Mouse (Mus musculus) bone marrow macrophage, adult 2 months (primary cell): ENCODE measurements around the gene Fam117b. TPM values are rescaled to one million over a fixed set of nuclear protein-coding genes. Genes with fewer than 3 reads are reported as not detected.

ENCODE experiments used
- H3K27ac ChIP-seq: 2 replicates; pipeline ENCODE4 v1.5.1; 2012; ENCODE audit warnings: low read depth, low read length; ENCODE audit not compliant: insufficient read depth
- H3K4me1 ChIP-seq: 2 replicates; pipeline ENCODE4 v1.6.1; 2012; ENCODE audit warnings: low read length; ENCODE audit not compliant: control insufficient read depth, insufficient read depth
- H3K4me3 ChIP-seq: 2 replicates; pipeline ENCODE4 v1.5.1; 2012; ENCODE audit warnings: mild to moderate bottlenecking, low read length, moderate library complexity; ENCODE audit not compliant: insufficient read depth
- CTCF ChIP-seq: IDR thresholded peaks from 2 replicates; pipeline ENCODE4 v1.5.1; 2012; ENCODE audit warnings: low read depth, mild to moderate bottlenecking, low read length, moderate library complexity
- POLR2A ChIP-seq: IDR thresholded peaks from 2 replicates; pipeline ENCODE4 v1.6.1; 2012; ENCODE audit warnings: mild to moderate bottlenecking, low read depth, low read length, borderline replicate concordance
- polyA plus RNA-seq: library from polyadenylated mRNA; stranded (reverse); fragments of >200 nt; gene quantifications from 2 replicates; pipeline ENCODE4 v1.2.4, GENCODE M21; 2012; ENCODE audit not compliant: missing spikeins, insufficient read depth, insufficient read length

Fam117b gene
- 29.2 and 31.6 TPM in 2 replicates for polyA plus RNA-seq

DNA sequence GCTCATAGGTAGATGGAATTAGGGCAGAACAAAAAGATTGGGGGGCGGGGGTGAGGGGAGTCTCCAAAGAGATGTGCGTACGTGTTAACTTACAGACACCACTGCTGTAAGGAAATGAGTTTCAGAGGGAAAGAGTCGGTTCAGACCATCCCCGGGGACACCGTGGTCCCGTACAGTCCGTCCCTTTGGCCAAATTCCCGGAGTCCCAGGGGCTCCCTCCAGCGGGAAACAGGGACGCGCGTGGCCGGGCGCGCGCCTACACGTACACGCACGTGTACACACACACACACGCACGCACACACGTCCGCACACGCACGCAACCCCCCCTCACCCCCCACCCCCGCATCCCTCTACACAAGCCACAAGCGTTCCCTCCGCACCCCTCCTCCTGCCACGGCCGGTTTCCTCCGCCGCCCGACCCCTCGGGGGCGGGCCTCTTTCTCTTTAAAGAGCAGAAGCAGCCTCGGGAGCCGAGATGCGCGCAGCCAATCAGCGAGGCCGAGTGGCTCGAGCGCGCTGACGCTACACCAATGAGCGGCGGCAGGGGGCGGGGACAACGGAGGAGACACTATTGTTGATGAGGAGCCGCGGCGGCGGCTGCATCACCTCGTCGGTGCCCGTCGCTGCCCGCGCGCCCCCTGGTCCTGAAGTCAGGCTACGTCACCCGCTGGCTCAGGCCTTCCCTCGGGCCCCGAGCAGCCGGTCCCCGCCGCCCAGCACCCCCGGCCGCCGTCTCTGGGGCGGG is at the start of gene Fam117b:
Fam117b (plus strand) TSS at position 594 of the 745 bp plus-strand sequence.
- TF ChIP-seq POLR2A (no peak), CTCF (no peak)
- H3K4me3 ChIP-seq, result peak within 1 kb of the TSS; percentile 95
- peak within 1 kb of the TSS; percentile 84 for H3K27ac ChIP-seq
- peaks cover 22% of the 10 kb centered on the region for H3K4me1 ChIP-seq

DNA sequence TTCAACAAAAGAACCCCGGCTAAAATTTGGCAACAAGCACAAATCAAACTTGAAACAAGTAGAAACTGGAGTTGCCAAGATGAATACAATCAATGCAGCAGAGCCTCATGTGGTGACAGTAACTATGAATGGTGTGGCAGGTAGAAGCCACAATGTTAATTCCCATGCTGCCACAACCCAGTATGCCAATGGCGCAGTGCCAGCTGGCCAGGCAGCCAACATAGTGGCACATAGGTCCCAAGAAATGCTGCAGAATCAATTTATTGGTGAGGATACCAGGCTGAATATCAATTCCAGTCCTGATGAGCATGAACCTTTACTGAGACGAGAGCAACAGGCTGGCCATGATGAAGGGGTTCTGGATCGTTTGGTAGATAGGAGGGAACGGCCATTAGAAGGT is 44.8 kb upstream of the Fam117b start:
- Histone ChIP-seq H3K4me1 (no peaks in the 10 kb centered on the region), H3K4me3 (no peak overlapping the region), H3K27ac (no peak overlapping the region)
- TF ChIP-seq POLR2A, result no peak
- no peak for TF ChIP-seq CTCF

DNA sequence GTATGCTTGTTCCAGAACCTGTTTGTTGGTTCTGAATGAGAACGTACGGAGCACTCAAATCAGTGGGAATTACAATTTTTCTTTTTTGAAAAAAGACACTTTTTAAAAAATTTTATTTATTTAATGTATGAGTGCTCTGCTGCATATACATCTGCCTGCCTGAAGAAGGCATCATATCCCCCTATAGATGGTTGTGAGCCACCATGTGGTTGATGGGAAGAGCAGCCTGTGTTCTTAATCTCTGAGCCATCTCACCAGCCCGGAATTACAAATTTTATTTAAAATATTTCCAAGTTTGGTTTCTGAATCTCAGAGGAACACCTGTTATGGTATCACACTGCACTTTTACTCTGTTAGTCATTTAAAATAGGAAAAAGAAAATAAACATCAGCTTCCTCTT is 38.8 kb upstream of the Fam117b start:
- Histone ChIP-seq H3K27ac (no peak overlapping the region), H3K4me1 (no peaks in the 10 kb centered on the region), H3K4me3 (no peak overlapping the region)
- TF ChIP-seq CTCF (no peak), POLR2A (no peak)

DNA sequence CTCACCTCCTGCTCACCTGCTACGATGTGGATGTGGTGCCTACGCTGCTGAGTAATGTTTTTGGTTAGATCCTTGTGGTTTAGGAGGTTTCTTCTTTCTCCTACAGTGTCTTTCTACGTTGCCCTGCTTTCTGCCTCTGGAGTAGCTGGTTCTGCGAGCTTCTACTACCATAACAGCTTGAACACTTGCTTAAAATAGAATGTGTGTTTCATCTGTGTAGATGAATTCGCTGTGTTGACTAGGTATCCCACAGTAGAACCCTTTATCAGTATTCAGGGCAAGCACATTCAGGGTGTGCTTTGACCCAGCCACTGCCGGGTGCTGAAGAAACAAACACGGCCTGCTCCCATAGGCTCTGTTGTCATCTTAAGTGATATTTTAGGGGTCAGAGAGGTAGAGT is 34.7 kb upstream of the Fam117b start:
- H3K4me3 ChIP-seq, result no peak overlapping the region
- H3K4me1 ChIP-seq, result peaks cover 5% of the 10 kb centered on the region
- no peak for TF ChIP-seq POLR2A
- TF ChIP-seq CTCF, result no peak
- H3K27ac ChIP-seq, result no peak overlapping the region

DNA sequence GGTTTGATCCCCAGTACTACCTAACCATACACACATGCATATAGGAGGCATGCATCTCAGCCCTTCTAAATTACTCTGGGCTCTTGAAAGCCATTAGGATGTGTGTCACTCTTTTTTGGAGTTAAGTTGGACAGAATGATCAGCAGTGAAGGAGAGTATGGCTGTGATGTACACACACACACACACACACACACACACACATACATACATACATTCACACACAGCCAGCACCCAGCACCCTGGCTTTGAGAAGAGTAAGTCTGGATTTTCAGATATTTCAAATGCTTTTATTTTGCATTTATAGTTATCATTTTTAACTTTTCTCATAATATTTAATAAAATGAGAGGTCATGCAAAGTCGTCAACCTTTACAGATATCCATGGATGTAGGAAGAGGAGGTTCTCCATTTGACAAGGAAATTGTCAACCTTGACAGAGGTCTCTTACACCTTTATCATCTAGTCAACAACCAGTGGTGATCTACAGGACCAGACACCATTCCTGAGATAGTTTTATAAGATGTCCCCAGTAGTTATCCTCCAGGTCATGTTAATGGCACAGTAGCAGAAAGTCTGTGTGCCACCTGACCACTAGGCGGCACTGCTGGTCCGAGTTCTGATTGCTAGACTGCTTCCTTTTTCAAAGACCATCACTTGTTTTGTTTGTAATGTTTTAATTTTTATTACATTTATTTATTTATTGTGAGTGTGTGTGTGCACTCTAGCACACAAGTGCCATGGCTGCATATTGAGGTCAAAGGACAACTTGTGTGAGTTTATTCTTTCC is 29.3 kb upstream of the Fam117b start:
- Histone ChIP-seq H3K4me3 (no peak overlapping the region), H3K4me1 (peaks cover 5% of the 10 kb centered on the region), H3K27ac (no peak overlapping the region)
- TF ChIP-seq POLR2A, result no peak
- TF ChIP-seq CTCF, result peak; percentile 89

DNA sequence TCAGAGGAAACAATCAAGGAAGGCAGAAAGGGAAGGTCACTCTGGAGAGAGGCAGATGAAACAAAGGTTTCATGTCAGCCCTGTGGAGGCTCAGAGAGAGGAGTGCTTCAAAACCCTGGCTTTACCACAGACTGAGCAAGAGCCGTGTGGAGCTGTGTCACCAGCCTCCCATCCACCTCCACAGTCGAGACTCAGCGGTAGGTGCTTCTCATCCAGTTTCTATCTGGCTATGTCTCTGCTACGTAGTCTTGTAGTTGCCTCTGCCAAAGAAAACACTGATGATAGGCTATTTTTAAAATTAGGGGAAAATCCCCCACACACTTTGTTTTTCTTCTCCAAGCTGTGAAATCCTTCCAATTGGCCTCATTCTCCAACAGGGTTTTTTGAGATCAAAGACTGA is 25.9 kb upstream of the Fam117b start:
- Histone ChIP-seq H3K4me1 (no peaks in the 10 kb centered on the region), H3K4me3 (no peak overlapping the region), H3K27ac (no peak overlapping the region)
- TF ChIP-seq POLR2A (no peak), CTCF (no peak)

DNA sequence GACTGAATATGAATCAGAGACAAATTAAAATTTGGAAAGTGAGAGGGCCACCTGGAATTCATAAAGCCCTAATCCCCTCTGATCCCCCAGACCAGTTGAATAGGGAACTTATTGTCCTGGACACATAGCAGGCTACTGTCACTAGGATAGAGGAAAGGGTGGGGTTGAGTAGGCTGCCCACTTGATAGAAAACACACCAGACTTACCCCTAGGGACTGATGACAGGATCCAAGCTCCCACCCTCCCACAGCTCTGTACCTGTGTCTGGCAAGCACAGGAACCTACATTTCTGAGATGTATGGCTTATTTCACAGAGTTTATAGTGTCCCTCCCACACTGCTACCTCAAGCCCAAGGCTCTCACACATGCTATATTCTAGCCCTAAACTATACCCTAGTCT is 24.8 kb upstream of the Fam117b start:
- no peak for TF ChIP-seq CTCF
- no peak for TF ChIP-seq POLR2A
- Histone ChIP-seq H3K27ac (no peak overlapping the region), H3K4me1 (no peaks in the 10 kb centered on the region), H3K4me3 (no peak overlapping the region)

DNA sequence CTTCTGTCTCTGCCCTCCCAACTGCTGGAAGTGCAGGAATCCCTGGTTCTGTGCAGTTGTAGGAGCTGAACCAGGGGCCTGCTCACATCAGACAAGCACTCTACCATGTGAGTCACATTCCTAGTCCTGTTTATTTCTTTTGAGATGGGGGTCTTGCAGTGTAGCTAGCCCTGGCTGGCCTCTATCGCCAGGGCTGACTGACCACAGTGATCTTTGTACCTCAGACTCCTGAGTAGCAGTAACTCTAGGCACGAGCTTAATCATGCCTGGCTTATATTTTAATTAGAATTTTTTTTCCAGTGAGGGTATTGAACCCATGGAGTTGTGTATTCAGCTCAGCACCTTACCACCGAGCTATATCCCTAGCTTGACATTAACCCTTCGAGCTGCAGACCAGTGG is 21.6 kb upstream of the Fam117b start:
- Histone ChIP-seq H3K27ac (no peak overlapping the region), H3K4me1 (peaks cover 14% of the 10 kb centered on the region), H3K4me3 (no peak overlapping the region)
- TF ChIP-seq POLR2A (no peak), CTCF (no peak)

DNA sequence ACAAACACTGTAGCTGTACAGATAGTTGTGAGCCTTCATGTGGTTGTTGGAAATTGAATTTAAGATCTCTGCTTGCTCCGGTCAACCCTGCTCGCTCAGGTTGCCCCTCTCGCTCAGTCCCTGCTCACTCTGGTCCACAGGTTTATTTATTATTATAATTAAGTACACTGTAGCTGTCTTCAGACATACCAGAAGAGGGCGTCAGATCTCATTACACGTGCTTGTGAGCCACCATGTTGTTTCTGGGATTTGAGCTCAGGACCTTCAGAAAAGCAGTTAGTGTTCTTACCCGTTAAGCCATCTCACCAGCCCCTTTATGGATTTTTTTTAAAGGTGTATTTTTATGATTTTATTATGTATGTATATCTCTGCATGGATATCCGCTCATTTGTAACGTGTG is 20.0 kb upstream of the Fam117b start:
- Histone ChIP-seq H3K4me3 (no peak overlapping the region), H3K4me1 (peaks cover 14% of the 10 kb centered on the region), H3K27ac (no peak overlapping the region)
- TF ChIP-seq CTCF, result no peak
- TF ChIP-seq POLR2A, result no peak

DNA sequence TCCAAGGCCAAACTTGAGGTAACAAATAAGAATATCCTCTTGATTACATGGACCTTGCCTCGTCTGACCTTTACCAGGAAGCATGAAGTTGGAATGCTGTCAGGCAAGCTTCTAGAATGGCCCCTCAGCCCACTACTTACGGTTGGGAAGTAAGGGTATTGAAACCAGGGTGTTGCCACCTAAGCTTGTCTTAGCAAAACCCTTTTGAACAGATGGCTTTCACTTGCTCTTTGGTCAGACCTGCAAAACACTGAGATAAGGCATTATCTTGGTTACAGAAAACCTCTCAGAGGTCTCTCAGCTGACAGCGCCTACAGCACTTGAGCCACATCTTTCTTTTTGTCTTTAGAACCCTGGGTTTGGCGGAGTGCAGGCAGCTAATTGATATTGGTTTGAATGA is 18.8 kb upstream of the Fam117b start:
- Histone ChIP-seq H3K4me1 (peaks cover 15% of the 10 kb centered on the region), H3K27ac (no peak overlapping the region), H3K4me3 (no peak overlapping the region)
- TF ChIP-seq POLR2A, result no peak
- no peak for TF ChIP-seq CTCF
